Mouse (Mus musculus) embryonic facial prominence, embryonic 12.5 days (tissue): ENCODE measurements around the gene P3h2. TPM values are rescaled to one million over a fixed set of nuclear protein-coding genes. Genes with fewer than 3 reads are reported as not detected.
A peak's percentile ranks its signal among the peaks of the same experiment; 100 is the strongest.

Experiments used
- ATAC-seq: fragments of 200-750 bp; cut with Nextera tagmentation; 2 replicates; pipeline ENCODE4 v1.8.0; 2017; ENCODE audit not compliant: insufficient number of reproducible peaks, insufficient read depth, low FRiP score, low TSS enrichment
- H3K27ac ChIP-seq: fragments of 300-500 bp; sonication (generic); 2 replicates; pipeline ENCODE4 v1.5.1; 2016; ENCODE audit warnings: mild to moderate bottlenecking
- H3K27me3 ChIP-seq: fragments of 300-500 bp; sonication (generic); 2 replicates; pipeline ENCODE4 v1.6.1; 2016; ENCODE audit warnings: mild to moderate bottlenecking, moderate library complexity
- H3K36me3 ChIP-seq: fragments of 300-500 bp; sonication (generic); 2 replicates; pipeline ENCODE4 v1.6.1; 2016; ENCODE audit warnings: mild to moderate bottlenecking
- H3K4me1 ChIP-seq: fragments of 300-500 bp; sonication (generic); 2 replicates; pipeline ENCODE4 v1.6.1; 2016
- H3K4me2 ChIP-seq: fragments of 300-500 bp; sonication (generic); replicated peaks from 2 replicates; pipeline ENCODE4 v1.6.1; 2016; ENCODE audit warnings: mild to moderate bottlenecking, moderate library complexity
- H3K4me3 ChIP-seq: fragments of 300-500 bp; sonication (generic); 2 replicates; pipeline ENCODE4 v1.5.1; 2016; ENCODE audit warnings: mild to moderate bottlenecking
- H3K9ac ChIP-seq: fragments of 300-500 bp; sonication (generic); 2 replicates; pipeline ENCODE4 v1.6.1; 2016; ENCODE audit warnings: mild to moderate bottlenecking, moderate library complexity
- H3K9me3 ChIP-seq: fragments of 300-500 bp; sonication (generic); 2 replicates; pipeline ENCODE4 v1.6.1; 2016; ENCODE audit warnings: mild to moderate bottlenecking, moderate library complexity
- WGBS: fragments of 180-500 bp; shearing (Covaris S2); methylation state at CpG from one replicate; pipeline ENCODE4 v1.1.7; 2016; 5-methylcytosine and 5-hydroxymethylcytosine counted together
- polyA plus RNA-seq: library from polyadenylated mRNA; unstranded; fragments of >200 nt; fragmentation: Nextera tagmentation; extraction: Ambion mirVana; gene quantifications from 2 replicates; pipeline ENCODE4 v1.2.1, GENCODE M21; 2016

The P3h2 gene
- polyA plus RNA-seq, 1 experiment from 2014 or later: 6.5 TPM

- Histone ChIP-seq H3K27me3 (no peaks in the 10 kb centered on the region), H3K9ac (no peak overlapping the region), H3K4me3 (no peak overlapping the region), H3K36me3 (no peaks in the 10 kb centered on the region), H3K4me2 (no peak overlapping the region), H3K27ac (no peak overlapping the region), H3K9me3 (no peaks in the 10 kb centered on the region), H3K4me1 (no peaks in the 10 kb centered on the region)
- no peak for ATAC-seq
- 55% methylated on average over 6 of the region's 6 CpGs for WGBS
Measured at GRCm38 (mm10) chr16:26065060-26065459, 40.5 kb downstream of the P3h2 start.

DNA sequence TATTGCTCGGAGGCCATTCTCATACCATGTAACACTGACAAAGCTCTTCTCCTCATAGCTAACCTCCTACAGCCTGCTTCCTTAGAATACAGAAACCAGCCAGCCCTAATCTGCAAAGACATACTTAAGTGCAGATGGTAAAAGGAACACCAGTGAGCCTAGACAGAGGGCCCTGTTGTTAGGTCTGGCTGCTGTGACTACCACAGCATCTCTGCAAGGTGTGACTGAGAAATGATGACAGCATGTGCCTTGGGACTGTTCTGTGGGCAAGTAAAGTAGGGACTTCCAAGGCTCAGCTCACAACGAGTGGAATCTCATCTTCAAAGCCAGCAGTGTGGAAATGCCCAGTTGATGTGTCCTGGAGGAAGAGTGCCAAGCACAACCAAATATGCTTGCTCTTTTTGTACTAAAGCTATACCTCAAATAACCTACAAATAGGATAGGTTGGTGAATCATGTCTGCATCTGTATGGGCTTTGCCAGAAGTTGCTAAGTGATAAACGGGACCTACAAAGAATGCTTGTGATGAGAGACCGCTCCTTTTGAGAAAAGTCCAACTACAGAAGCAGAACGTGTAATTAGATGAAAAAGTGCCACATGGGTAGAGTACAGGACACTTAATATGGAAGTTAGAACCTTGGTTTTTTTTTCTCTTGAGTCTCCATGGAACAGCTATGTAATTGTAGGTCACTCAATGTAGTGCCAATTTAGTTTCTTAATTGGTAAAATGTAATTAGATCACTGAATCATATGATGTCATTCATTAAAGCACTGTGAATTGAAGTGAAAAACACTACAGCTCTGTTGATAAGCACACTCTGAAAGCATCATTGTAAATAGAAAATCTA lies 45.1 kb downstream of the P3h2 start:
- no peak for ATAC-seq
- no peak overlapping the region for H3K27ac ChIP-seq
- no peak overlapping the region for H3K4me3 ChIP-seq

GRCm38 (mm10) chr16:26053631-26054030 lies 52.0 kb downstream of the P3h2 start:
- Histone ChIP-seq H3K9ac (no peak overlapping the region), H3K4me2 (no peak overlapping the region), H3K9me3 (no peaks in the 10 kb centered on the region), H3K4me3 (no peak overlapping the region), H3K36me3 (no peaks in the 10 kb centered on the region), H3K27ac (no peak overlapping the region), H3K27me3 (no peaks in the 10 kb centered on the region), H3K4me1 (peaks cover 32% of the 10 kb centered on the region)
- WGBS: 51% methylated on average over 3 of the region's 3 CpGs
- no peak for ATAC-seq

More for the DNA sequence above, 45.1 kb downstream of the P3h2 start:
- Histone ChIP-seq H3K4me1 (no peaks in the 10 kb centered on the region), H3K27me3 (no peaks in the 10 kb centered on the region), H3K9me3 (no peaks in the 10 kb centered on the region), H3K9ac (no peak overlapping the region), H3K36me3 (no peaks in the 10 kb centered on the region), H3K4me2 (no peak overlapping the region)
- 84% methylated on average over 5 of the region's 5 CpGs for WGBS

DNA sequence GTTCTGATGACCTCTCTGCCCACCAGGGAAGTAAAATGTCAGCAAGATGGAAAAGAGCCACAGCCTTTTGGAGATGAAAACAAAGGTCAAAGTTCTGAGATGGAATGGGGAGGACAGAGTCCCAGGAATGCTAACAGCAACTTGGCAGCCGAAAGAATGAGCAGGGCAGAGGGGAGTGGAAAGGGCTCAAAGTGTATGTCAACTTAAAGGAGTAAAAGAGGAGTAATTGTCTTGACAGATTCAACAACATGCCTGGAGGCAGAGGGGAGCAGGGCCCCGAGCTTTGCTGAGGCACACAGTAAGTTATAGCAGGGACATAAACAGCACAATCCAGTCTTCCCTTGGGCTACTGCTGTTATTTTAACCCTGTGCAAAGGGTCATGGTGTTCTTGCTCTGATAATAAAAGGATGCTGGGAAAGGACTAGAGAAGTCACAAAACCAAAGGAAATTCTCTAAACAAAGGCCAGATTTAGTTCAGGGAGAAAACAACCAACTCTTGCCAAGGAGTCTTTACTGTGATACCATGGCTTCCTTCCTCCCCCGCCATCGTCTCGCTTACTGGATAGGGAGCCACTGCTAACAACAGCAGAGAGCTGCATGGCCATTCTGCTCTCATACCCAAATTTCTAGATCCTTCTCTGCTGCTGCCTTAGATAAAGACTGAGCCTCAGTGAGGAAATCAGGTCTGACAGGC lies 56.0 kb downstream of the P3h2 start:
- Histone ChIP-seq H3K4me3 (no peak overlapping the region), H3K27me3 (no peaks in the 10 kb centered on the region), H3K27ac (0 out of 2 replicates have a peak overlapping the region, but pooled peaks have one; percentile 30), H3K4me2 (no peak overlapping the region), H3K9me3 (no peaks in the 10 kb centered on the region), H3K36me3 (no peaks in the 10 kb centered on the region), H3K4me1 (peaks cover 32% of the 10 kb centered on the region), H3K9ac (no peak overlapping the region)
- no peak for ATAC-seq
- WGBS: 9% methylated on average over 5 of the region's 5 CpGs

DNA sequence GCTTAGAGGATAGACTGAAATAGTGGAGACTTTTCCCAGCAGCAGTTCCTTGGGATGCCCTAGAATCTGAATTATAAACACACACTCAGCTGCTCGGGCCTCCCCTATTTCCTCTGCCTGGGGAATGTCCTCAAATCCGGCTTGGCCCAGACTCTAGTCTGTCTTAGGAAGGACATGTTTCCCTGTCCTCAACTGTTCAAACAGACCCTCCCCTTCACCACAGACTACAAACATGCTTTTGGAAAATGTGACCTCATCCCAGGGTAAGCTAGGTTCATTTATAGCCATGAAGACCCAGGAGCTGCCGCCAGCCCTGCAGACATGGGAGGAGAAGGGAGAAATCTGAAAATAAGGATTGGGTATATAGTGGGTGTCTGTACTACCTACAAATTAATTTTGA lies 57.7 kb downstream of the P3h2 start:
- Histone ChIP-seq H3K4me2 (no peak overlapping the region), H3K27ac (0 out of 2 replicates have a peak overlapping the region, but pooled peaks have one; percentile 30), H3K27me3 (no peaks in the 10 kb centered on the region), H3K9ac (no peak overlapping the region), H3K4me1 (peaks cover 28% of the 10 kb centered on the region), H3K4me3 (no peak overlapping the region), H3K9me3 (no peaks in the 10 kb centered on the region), H3K36me3 (no peaks in the 10 kb centered on the region)
- ATAC-seq: no peak
- WGBS: 74% methylated on average over 3 of the region's 3 CpGs

GRCm38 (mm10) chr16:26047396-26047795 lies 58.2 kb downstream of the P3h2 start:
- H3K9ac ChIP-seq: no peak overlapping the region
- H3K4me1 ChIP-seq: peaks cover 33% of the 10 kb centered on the region
- no peak for ATAC-seq
- H3K27ac ChIP-seq: no peak overlapping the region
- H3K9me3 ChIP-seq: no peaks in the 10 kb centered on the region
- WGBS: 78% methylated on average over 1 of the region's 1 CpGs
- H3K27me3 ChIP-seq: no peaks in the 10 kb centered on the region
- H3K4me2 ChIP-seq: no peak overlapping the region
- H3K36me3 ChIP-seq: no peaks in the 10 kb centered on the region
- H3K4me3 ChIP-seq: no peak overlapping the region

DNA sequence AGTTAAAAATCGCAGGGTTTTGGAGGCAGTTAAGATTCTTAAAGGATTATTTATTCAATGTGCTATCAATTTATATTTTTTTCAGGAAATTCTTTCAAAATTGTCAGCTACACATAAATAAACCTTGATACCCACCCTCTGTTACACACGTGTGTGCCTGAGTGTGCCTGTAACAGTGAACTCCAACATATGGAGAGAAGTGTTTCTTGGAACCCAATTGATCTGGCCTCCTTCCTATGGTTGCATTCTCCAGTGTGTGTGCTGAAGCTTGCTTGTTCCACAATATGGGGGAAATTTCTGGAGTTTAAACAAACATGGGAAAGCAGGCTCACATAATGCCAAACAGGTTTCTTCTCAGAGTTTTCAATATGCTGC lies 63.7 kb downstream of the P3h2 start:
- Histone ChIP-seq H3K9me3 (no peaks in the 10 kb centered on the region), H3K4me2 (no peak overlapping the region), H3K4me1 (peaks cover 22% of the 10 kb centered on the region), H3K27ac (peak overlapping the region; percentile 85), H3K36me3 (no peaks in the 10 kb centered on the region), H3K9ac (no peak overlapping the region), H3K27me3 (no peaks in the 10 kb centered on the region), H3K4me3 (no peak overlapping the region)
- peak; percentile 79 for ATAC-seq
- WGBS: 20% methylated on average over 2 of the region's 2 CpGs

GRCm38 (mm10) chr16:26041021-26041928 lies 64.3 kb downstream of the P3h2 start:
- H3K9ac ChIP-seq: no peak overlapping the region
- no peaks in the 10 kb centered on the region for H3K9me3 ChIP-seq
- peak overlapping the region; percentile 85 for H3K27ac ChIP-seq
- H3K4me3 ChIP-seq: no peak overlapping the region
- peak; percentile 92 for ATAC-seq
- H3K36me3 ChIP-seq: no peaks in the 10 kb centered on the region
- H3K27me3 ChIP-seq: no peaks in the 10 kb centered on the region
- 0 out of 2 replicates have a peak overlapping the region, but pooled peaks have one; percentile 14 for H3K4me2 ChIP-seq
- peaks cover 28% of the 10 kb centered on the region for H3K4me1 ChIP-seq
- 25% methylated on average over 12 of the region's 12 CpGs for WGBS

DNA sequence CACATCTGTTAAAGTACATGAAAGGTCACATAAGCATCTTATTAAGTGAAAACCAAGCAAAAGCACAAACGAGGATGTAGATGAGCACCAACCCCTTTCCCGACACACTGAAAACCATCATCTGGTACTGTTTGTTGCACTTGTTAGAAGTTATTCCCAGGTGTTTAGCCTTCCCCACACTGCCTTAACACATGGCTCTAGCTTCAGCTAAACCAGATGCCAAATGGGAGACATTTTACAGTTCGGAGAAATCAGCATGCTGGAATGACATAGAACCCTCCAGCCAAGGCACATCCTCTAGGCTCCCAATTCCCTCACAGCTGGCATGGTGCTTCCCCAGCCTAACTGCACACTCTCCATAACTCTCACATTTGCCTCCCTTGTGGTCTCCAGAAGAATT lies 66.3 kb downstream of the P3h2 start:
- H3K4me2 ChIP-seq: no peak overlapping the region
- no peak for ATAC-seq
- H3K4me1 ChIP-seq: peaks cover 36% of the 10 kb centered on the region
- no peak overlapping the region for H3K4me3 ChIP-seq
- WGBS: 33% methylated on average over 3 of the region's 3 CpGs
- H3K36me3 ChIP-seq: no peaks in the 10 kb centered on the region
- H3K9ac ChIP-seq: no peak overlapping the region
- no peaks in the 10 kb centered on the region for H3K9me3 ChIP-seq
- no peak overlapping the region for H3K27ac ChIP-seq
- no peaks in the 10 kb centered on the region for H3K27me3 ChIP-seq

DNA sequence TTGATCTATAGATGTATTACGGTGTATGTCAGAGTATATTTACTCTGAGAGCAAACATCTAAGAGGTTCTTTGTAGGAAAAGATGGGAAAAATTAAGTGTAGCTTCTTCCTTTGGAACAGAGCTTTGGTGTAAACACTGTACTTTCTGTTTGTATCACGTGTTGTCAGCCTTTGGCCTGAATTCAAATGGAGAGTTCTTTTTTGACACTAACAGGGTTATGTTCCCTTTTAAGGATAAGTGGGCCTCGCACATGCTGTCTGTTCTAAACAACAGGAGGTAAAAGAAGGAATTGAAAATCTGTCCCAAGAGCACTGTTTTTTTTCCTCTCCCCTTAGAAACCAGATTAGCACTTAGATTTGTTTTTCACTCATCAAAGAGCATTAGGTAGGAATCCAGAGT lies 70.1 kb downstream of the P3h2 start:
- 54% methylated on average over 3 of the region's 3 CpGs for WGBS
- 0 out of 2 replicates have a peak overlapping the region, but pooled peaks have one; percentile 54 for H3K27ac ChIP-seq

DNA sequence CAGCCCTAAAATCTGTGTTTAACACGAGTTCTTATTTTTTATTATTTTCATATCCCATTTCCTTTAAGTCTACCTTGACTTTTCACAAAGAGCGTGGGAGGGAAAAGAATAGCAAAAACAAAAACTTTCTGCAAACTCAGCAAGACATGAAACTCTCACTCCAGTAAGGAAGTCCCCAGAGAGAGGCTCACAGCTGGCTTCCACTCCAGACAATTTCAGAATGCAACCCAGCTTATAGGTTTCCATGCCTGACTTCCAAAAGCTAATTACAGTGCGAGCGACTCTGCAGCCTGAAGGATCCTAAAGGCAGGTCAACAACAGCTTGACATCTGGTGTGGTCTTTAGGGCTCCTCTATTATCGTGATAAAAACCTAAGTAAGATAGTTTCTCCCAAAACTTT lies 70.5 kb downstream of the P3h2 start:
- WGBS: 36% methylated on average over 5 of the region's 5 CpGs
- H3K4me3 ChIP-seq: no peak overlapping the region
- H3K36me3 ChIP-seq: no peaks in the 10 kb centered on the region
- H3K9ac ChIP-seq: no peak overlapping the region
- no peaks in the 10 kb centered on the region for H3K27me3 ChIP-seq
- no peak overlapping the region for H3K4me2 ChIP-seq
- H3K4me1 ChIP-seq: peaks cover 13% of the 10 kb centered on the region; the same call in 1 of the 2 replicates
- 0 out of 2 replicates have a peak overlapping the region, but pooled peaks have one; percentile 54 for H3K27ac ChIP-seq
- no peaks in the 10 kb centered on the region for H3K9me3 ChIP-seq
- no peak for ATAC-seq

More for the DNA sequence above, 70.1 kb downstream of the P3h2 start:
- Histone ChIP-seq H3K9me3 (no peaks in the 10 kb centered on the region), H3K9ac (no peak overlapping the region), H3K4me1 (peaks cover 15% of the 10 kb centered on the region; the same call in 1 of the 2 replicates), H3K4me3 (no peak overlapping the region), H3K27me3 (no peaks in the 10 kb centered on the region), H3K36me3 (no peaks in the 10 kb centered on the region), H3K4me2 (no peak overlapping the region)
- no peak for ATAC-seq
